ENCODE assay signal across 7 mouse cellular contexts in genomic region chr9:37530031-37530887, GRCm38 (mm10). TPM values are rescaled to one million over a fixed set of nuclear protein-coding genes. Genes with fewer than 3 reads are reported as not detected.
DNase-seq lines count a peak whose midpoint lies in the region; ATAC-seq and TF ChIP-seq lines count a peak whose summit lies in the region.

No protein-coding gene starts in this region.

- no peaks in the 10 kb centered on the region for H3K27me3 ChIP-seq in MEL (ENCODE audit: control insufficient read depth in 1 of 2, insufficient read depth in 2 of 2, low read length in 2 of 2)
- peaks cover 56% of the 10 kb centered on the region for H3K27me3 ChIP-seq in embryonic facial prominence, embryonic 15.5 days
- peaks cover 3% of the 10 kb centered on the region for H3K27me3 ChIP-seq in megakaryocyte, embryonic 14.5 days (replicated peaks)

- H3K9me3 ChIP-seq in MEL (replicated peaks; ENCODE audit: insufficient read depth, low read length), result no peaks in the 10 kb centered on the region
- H3K9me3 ChIP-seq in embryonic facial prominence, embryonic 15.5 days (replicated peaks), result no peaks in the 10 kb centered on the region
- no peaks in the 10 kb centered on the region for H3K9me3 ChIP-seq in megakaryocyte, embryonic 14.5 days

- no peak overlapping the region for H3K27ac ChIP-seq in MEL (ENCODE audit: control insufficient read depth, low read depth, low read length)
- 0 out of 2 replicates have a peak overlapping the region, but pooled peaks have one; percentile 45 for H3K27ac ChIP-seq in embryonic facial prominence, embryonic 15.5 days (replicated peaks)

- 0 out of 4 replicates have a peak, but pooled peaks of 1 of the 2 experiments have one; percentile 14 for TF ChIP-seq EP300 in MEL (IDR thresholded peaks at IDR 0.05; ENCODE audit: low read depth in 1 of 2, low read length in 2 of 2)

- 1% methylated on average over 32 of the region's 32 CpGs for WGBS in embryonic facial prominence, embryonic 15.5 days

- H3K36me3 ChIP-seq in MEL (ENCODE audit: control insufficient read depth in 1 of 2, insufficient read depth in 2 of 2, low read length in 2 of 2), result no peaks in the 10 kb centered on the region; a peak in 1 of 4 replicates
- H3K36me3 ChIP-seq in embryonic facial prominence, embryonic 15.5 days, result peaks cover 9% of the 10 kb centered on the region; the same call in 1 of the 2 replicates
- peaks cover 53% of the 10 kb centered on the region for H3K36me3 ChIP-seq in megakaryocyte, embryonic 14.5 days (replicated peaks; ENCODE audit: low read length)

- intact Hi-C loops in heart, postnatal 10 days (cut with DNase I), result loop anchor here (1.0 kb wide), 1 partner anchor 10 kb away; no protein-coding TSS in a partner anchor

- peak overlapping the region; percentile 55 for H3K9ac ChIP-seq in MEL (ENCODE audit: control insufficient read depth, low read depth, low read length, poor library complexity, severe bottlenecking)
- peak overlapping the region; percentile 28; the same call in 1 of the 2 replicates for H3K9ac ChIP-seq in embryonic facial prominence, embryonic 15.5 days

- peak overlapping the region; percentile 40 to 56 for H3K4me3 ChIP-seq in MEL (ENCODE audit: control insufficient read depth in 1 of 2, insufficient read depth in 1 of 2, low read depth in 2 of 2, low read length in 2 of 2)
- peak overlapping the region; percentile 36 for H3K4me3 ChIP-seq in embryonic facial prominence, embryonic 15.5 days (replicated peaks)
- H3K4me3 ChIP-seq in megakaryocyte, embryonic 14.5 days (replicated peaks), result peak overlapping the region; percentile 91

- DNase-seq in MEL (ENCODE audit: low read depth, low spot score), result peak; percentile 81
- DNase-seq in adrenal gland, postnatal 10 days, result peak; percentile 75
- peak; percentile 79 to 84 for DNase-seq in heart, postnatal 10 days
- DNase-seq in kidney, postnatal 25 days, result peak; percentile 83 to 93
- peak; percentile 61 for DNase-seq in testis, postnatal 10 days (ENCODE audit: low spot score)

- H3K4me1 ChIP-seq in MEL (ENCODE audit: control insufficient read depth in 1 of 2, insufficient read depth in 2 of 2, low read length in 2 of 2), result peaks cover 0 to 13% of the 10 kb centered on the region in 2 experiments; a peak in 2 of 4 replicates
- peaks cover 34% of the 10 kb centered on the region for H3K4me1 ChIP-seq in embryonic facial prominence, embryonic 15.5 days
- peaks cover 82% of the 10 kb centered on the region for H3K4me1 ChIP-seq in megakaryocyte, embryonic 14.5 days

- TF ChIP-seq RAD21 in MEL (IDR thresholded peaks at IDR 0.05; ENCODE audit: low read depth, low read length), result no peak

- TF ChIP-seq CTCF in MEL (IDR thresholded peaks at IDR 0.05 in 2 of 3, conservative IDR thresholded peaks at IDR 0.05 in 1 of 3; ENCODE audit: control insufficient read depth in 1 of 3, insufficient read depth in 1 of 3, low read depth in 2 of 3, low read length in 3 of 3, poor library complexity in 1 of 3, severe bottlenecking in 1 of 3), result peak; percentile 17 to 60 (median 31); a peak in 4 of 6 replicates

- no peak for TF ChIP-seq POLR2A in MEL (IDR thresholded peaks at IDR 0.05; ENCODE audit: control insufficient read depth in 1 of 2, insufficient read depth in 1 of 2, low read depth in 1 of 2, low read length in 2 of 2, poor library complexity in 1 of 2)

- peak; percentile 43; the same call in 1 of the 2 replicates for ATAC-seq in embryonic facial prominence, embryonic 15.5 days (ENCODE audit: insufficient number of reproducible peaks, low FRiP score, low TSS enrichment, low read depth)

- H3K4me2 ChIP-seq in embryonic facial prominence, embryonic 15.5 days (replicated peaks), result peak overlapping the region; percentile 64

- no peaks in the 10 kb centered on the region for H3K79me2 ChIP-seq in MEL (ENCODE audit: control insufficient read depth, insufficient read depth, low read length, poor library complexity)

TF ChIP-seq in MEL, 35 proteins besides CTCF, POLR2A, EP300 and RAD21:
- peak; percentile 17; the same call in 1 of the 2 replicates for TF ChIP-seq SMC3 (IDR thresholded peaks at IDR 0.05; ENCODE audit: low read depth, low read length)
- peak; percentile 59; the same call in 1 of the 2 replicates for TF ChIP-seq UBTF (IDR thresholded peaks at IDR 0.05; ENCODE audit: borderline replicate concordance, insufficient read depth, low read depth, low read length)
- no peak for TF ChIP-seq ZC3H11A (IDR thresholded peaks at IDR 0.05; ENCODE audit: low read depth, low read length)
- TF ChIP-seq RCOR1 (IDR thresholded peaks at IDR 0.05; ENCODE audit: low read depth, low read length), result 0 out of 2 replicates have a peak, but pooled peaks have one; percentile 13
- peak; percentile 27; the same call in 1 of the 2 replicates for TF ChIP-seq TBP (IDR thresholded peaks at IDR 0.05; ENCODE audit: low read depth, low read length)
- TF ChIP-seq SIN3A (IDR thresholded peaks at IDR 0.05; ENCODE audit: low read length), result peak; percentile 51; the same call in 1 of the 2 replicates
- no peak for TF ChIP-seq GATA1 (IDR thresholded peaks at IDR 0.05; ENCODE audit: low read depth, low read length)

RNA-seq across cellular contexts. Expression of gene Esam, which starts 2.4 kb away (rescaled TPM):
- total RNA-seq in MEL (2012; rRNA removed), result 0.10 and 0.23 TPM in 2 replicates
- under 1 TPM in 1 of 2 experiments, not detected in 1; 0.89 TPM for polyA plus RNA-seq in MEL (2012; ENCODE audit: insufficient read depth in 1 of 2, insufficient read length in 2 of 2, low read depth in 1 of 2, low replicate concordance in 2 of 2, missing spikeins in 1 of 2)
- total RNA-seq in adrenal gland, postnatal 10 days (2021), result 10 to 100 TPM; 79.7 to 80.2 TPM
- 52.1 and 56.3 TPM in 2 replicates for polyA plus RNA-seq in embryonic facial prominence, embryonic 15.5 days (2015; fragmentation: Nextera tagmentation; extraction: Ambion mirVana)
- 100 to 1,000 TPM; 125 to 131 TPM for total RNA-seq in heart, postnatal 10 days (2021)
- polyA plus RNA-seq in megakaryocyte, embryonic 14.5 days (2012; ENCODE audit: insufficient read depth, low replicate concordance), result 10.7 and 14.5 TPM in 2 replicates

RNA-seq across cellular contexts. Expression of gene Vsig2, which starts 8.8 kb away (rescaled TPM):
- total RNA-seq in MEL (2012; rRNA removed), result not detected in 2 replicates
- polyA plus RNA-seq in MEL (2012; ENCODE audit: insufficient read depth in 1 of 2, insufficient read length in 2 of 2, low read depth in 1 of 2, low replicate concordance in 2 of 2, missing spikeins in 1 of 2), result under 1 TPM in 1 of 2 experiments, not detected in 1; 0.64 TPM
- 1 to 10 TPM; 5.6 to 9.0 TPM for total RNA-seq in adrenal gland, postnatal 10 days (2021)
- polyA plus RNA-seq in embryonic facial prominence, embryonic 15.5 days (2015; fragmentation: Nextera tagmentation; extraction: Ambion mirVana), result 1.6 and 2.0 TPM in 2 replicates
- total RNA-seq in heart, postnatal 10 days (2021), result 10 to 100 TPM in 1 of 2 experiments, 1 to 10 TPM in 1; 5.6 to 10.4 TPM
- polyA plus RNA-seq in megakaryocyte, embryonic 14.5 days (2012; ENCODE audit: insufficient read depth, low replicate concordance), result not detected in 2 replicates

RNA-seq across cellular contexts. Expression of gene Nrgn, which starts 22.4 kb away (rescaled TPM):
- total RNA-seq in MEL (2012; rRNA removed), result 0.58 and 0.78 TPM in 2 replicates
- polyA plus RNA-seq in MEL (2012; ENCODE audit: insufficient read depth in 1 of 2, insufficient read length in 2 of 2, low read depth in 1 of 2, low replicate concordance in 2 of 2, missing spikeins in 1 of 2), result 10 to 100 TPM in 1 of 2 experiments, not detected in 1; 43.5 TPM
- 1 to 10 TPM; 4.2 to 5.4 TPM for total RNA-seq in adrenal gland, postnatal 10 days (2021)
- polyA plus RNA-seq in embryonic facial prominence, embryonic 15.5 days (2015; fragmentation: Nextera tagmentation; extraction: Ambion mirVana), result 7.9 and 10.9 TPM in 2 replicates
- total RNA-seq in heart, postnatal 10 days (2021), result 1 to 10 TPM; 3.1 to 5.6 TPM
- polyA plus RNA-seq in megakaryocyte, embryonic 14.5 days (2012; ENCODE audit: insufficient read depth, low replicate concordance), result 5,423 and 8,339 TPM in 2 replicates

RNA-seq across cellular contexts. Expression of gene Siae, which starts 25.2 kb away (rescaled TPM):
- total RNA-seq in MEL (2012; rRNA removed), result 4.9 and 5.1 TPM in 2 replicates
- polyA plus RNA-seq in MEL (2012; ENCODE audit: insufficient read depth in 1 of 2, insufficient read length in 2 of 2, low read depth in 1 of 2, low replicate concordance in 2 of 2, missing spikeins in 1 of 2), result 1 to 10 TPM in 1 of 2 experiments, not detected in 1; 9.2 TPM
- 10 to 100 TPM; 13.7 to 14.5 TPM for total RNA-seq in adrenal gland, postnatal 10 days (2021)
- 10.9 and 12.1 TPM in 2 replicates for polyA plus RNA-seq in embryonic facial prominence, embryonic 15.5 days (2015; fragmentation: Nextera tagmentation; extraction: Ambion mirVana)
- 1 to 10 TPM; 8.7 to 9.8 TPM for total RNA-seq in heart, postnatal 10 days (2021)
- 0.40 TPM in 1 of 2 replicates, not detected in the other for polyA plus RNA-seq in megakaryocyte, embryonic 14.5 days (2012; ENCODE audit: insufficient read depth, low replicate concordance)

RNA-seq across cellular contexts. Expression of gene Msantd2, which starts 41.1 kb away (rescaled TPM):
- 15.5 and 16.1 TPM in 2 replicates for total RNA-seq in MEL (2012; rRNA removed)
- polyA plus RNA-seq in MEL (2012; ENCODE audit: insufficient read depth in 1 of 2, insufficient read length in 2 of 2, low read depth in 1 of 2, low replicate concordance in 2 of 2, missing spikeins in 1 of 2), result 10 to 100 TPM in 1 of 2 experiments, not detected in 1; 26.2 TPM
- 10 to 100 TPM; 14.7 to 22.5 TPM for total RNA-seq in adrenal gland, postnatal 10 days (2021)
- polyA plus RNA-seq in embryonic facial prominence, embryonic 15.5 days (2015; fragmentation: Nextera tagmentation; extraction: Ambion mirVana), result 20.0 and 24.8 TPM in 2 replicates
- total RNA-seq in heart, postnatal 10 days (2021), result 10 to 100 TPM; 11.7 to 16.4 TPM
- polyA plus RNA-seq in megakaryocyte, embryonic 14.5 days (2012; ENCODE audit: insufficient read depth, low replicate concordance), result 1.5 and 3.5 TPM in 2 replicates

Comparison
In these comparisons a context has a peak if more than half of its experiments do, and no peak if none do; other contexts are left out.
1. H3K4me3 ChIP-seq: peak in every context shown above with its lines; median percentile 91 in megakaryocyte, embryonic 14.5 days; 48 in MEL; 36 in embryonic facial prominence, embryonic 15.5 days.
2. RNA of gene Esam, which starts 2.4 kb away (total RNA-seq): 125 to 131 TPM in heart, postnatal 10 days and 79.7 to 80.2 TPM in adrenal gland, postnatal 10 days; 0.10 to 0.23 TPM in MEL; every median in the first group is over 10 times any median in the second.
3. Peak in every context shown above with its lines, with median percentiles within 50 percentile points of each other: DNase-seq.